8 mouse cellular contexts compared by ENCODE assay signal in the genomic region with DNA sequence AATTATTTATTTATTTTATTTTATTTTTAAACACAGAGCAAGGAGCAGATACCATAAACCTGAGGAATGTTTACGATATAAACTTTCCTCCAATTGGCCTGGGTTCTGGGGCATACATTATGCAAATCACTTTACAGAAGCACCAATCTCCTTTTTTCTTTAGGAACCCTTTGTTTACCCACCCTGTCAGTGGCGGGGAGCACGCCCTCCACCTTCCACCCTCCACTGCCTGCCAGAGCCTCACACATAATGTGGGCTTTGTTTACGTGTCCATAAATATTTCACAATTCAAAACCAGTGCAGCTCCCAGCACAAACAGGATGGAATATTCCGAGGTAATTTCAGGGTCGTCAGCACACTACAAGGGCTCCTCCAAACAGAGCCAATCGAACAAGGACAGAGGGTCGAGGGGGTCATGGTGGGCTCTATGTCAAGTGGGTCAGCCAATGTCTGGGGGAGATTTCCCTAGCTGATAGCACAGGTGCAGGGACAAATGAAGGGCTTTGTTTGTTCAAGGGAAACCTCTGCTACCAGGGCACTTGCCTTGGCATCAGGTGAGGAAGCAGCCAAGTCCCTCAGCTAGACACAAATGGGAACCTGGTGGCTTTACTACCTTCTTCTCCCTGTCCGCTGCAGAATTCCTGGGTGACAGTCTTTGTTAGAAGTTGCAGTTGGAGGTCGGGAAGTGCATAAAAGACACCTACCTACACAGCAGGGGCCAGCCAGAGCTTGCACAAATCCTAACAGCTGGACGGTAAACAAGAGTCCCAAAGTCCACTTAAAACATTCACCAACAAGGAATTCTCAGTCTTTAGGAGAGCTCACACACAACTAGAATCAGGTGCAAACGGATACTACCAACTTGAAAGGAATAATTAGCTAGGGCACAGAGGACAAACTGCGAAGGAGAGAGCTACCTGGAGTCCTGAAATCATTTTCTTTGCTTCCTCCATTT. TPM values are rescaled to one million over a fixed set of nuclear protein-coding genes. Genes with fewer than 3 reads are reported as not detected.
A peak's percentile ranks its signal among the peaks of the same experiment; 100 is the strongest.
DNase-seq lines count a peak whose midpoint lies in the region; ATAC-seq and TF ChIP-seq lines count a peak whose summit lies in the region.

No protein-coding gene starts in this region.

- no peak for TF ChIP-seq CTCF in stomach, postnatal 0 days (IDR thresholded peaks at IDR 0.05; ENCODE audit: low read depth)

- no peak for TF ChIP-seq EP300 in stomach, postnatal 0 days (optimal IDR thresholded peaks at IDR 0.05)

- H3K4me3 ChIP-seq in midbrain, embryonic 10.5 days, result peak overlapping the region; percentile 30; the same call in 1 of the 2 replicates
- no peak overlapping the region for H3K4me3 ChIP-seq in midbrain, embryonic 16.5 days (ENCODE audit: low read depth, low read length)
- H3K4me3 ChIP-seq in hindbrain, embryonic 13.5 days, result no peak overlapping the region
- no peak overlapping the region for H3K4me3 ChIP-seq in limb, embryonic 12.5 days (replicated peaks)
- H3K4me3 ChIP-seq in stomach, postnatal 0 days (ENCODE audit: low read depth, low read length), result peak overlapping the region; percentile 33

- H3K27me3 ChIP-seq in midbrain, embryonic 10.5 days (ENCODE audit: low read depth, poor library complexity, severe bottlenecking), result peaks cover 22% of the 10 kb centered on the region
- H3K27me3 ChIP-seq in midbrain, embryonic 16.5 days (ENCODE audit: control insufficient read depth, insufficient read depth, low read depth, low read length), result no peaks in the 10 kb centered on the region
- no peaks in the 10 kb centered on the region for H3K27me3 ChIP-seq in hindbrain, embryonic 13.5 days
- no peaks in the 10 kb centered on the region for H3K27me3 ChIP-seq in limb, embryonic 12.5 days
- H3K27me3 ChIP-seq in stomach, postnatal 0 days (ENCODE audit: control insufficient read depth, insufficient read depth, low read length), result no peaks in the 10 kb centered on the region

- H3K9ac ChIP-seq in midbrain, embryonic 16.5 days (ENCODE audit: low read depth, low read length), result no peak overlapping the region
- H3K9ac ChIP-seq in hindbrain, embryonic 13.5 days, result 0 out of 2 replicates have a peak overlapping the region, but pooled peaks have one; percentile 5
- H3K9ac ChIP-seq in limb, embryonic 12.5 days (replicated peaks), result no peak overlapping the region; the same call in 1 of the 2 replicates
- peak overlapping the region; percentile 38 for H3K9ac ChIP-seq in stomach, postnatal 0 days (ENCODE audit: low read length)

- intact Hi-C loops in left cerebral cortex, postnatal 36 days (cut with DNase I), result no loop called here

- H3K9me3 ChIP-seq in midbrain, embryonic 10.5 days (replicated peaks), result no peaks in the 10 kb centered on the region
- no peaks in the 10 kb centered on the region for H3K9me3 ChIP-seq in midbrain, embryonic 16.5 days (replicated peaks; ENCODE audit: control insufficient read depth, low read length, poor library complexity, severe bottlenecking)
- no peaks in the 10 kb centered on the region for H3K9me3 ChIP-seq in hindbrain, embryonic 13.5 days
- H3K9me3 ChIP-seq in limb, embryonic 12.5 days, result no peaks in the 10 kb centered on the region
- no peaks in the 10 kb centered on the region for H3K9me3 ChIP-seq in stomach, postnatal 0 days (ENCODE audit: control insufficient read depth, low read length)

- H3K36me3 ChIP-seq in midbrain, embryonic 10.5 days, result peaks cover 18% of the 10 kb centered on the region
- H3K36me3 ChIP-seq in midbrain, embryonic 16.5 days (ENCODE audit: control insufficient read depth, insufficient read depth, low read length), result peaks cover 8% of the 10 kb centered on the region
- H3K36me3 ChIP-seq in hindbrain, embryonic 13.5 days, result peaks cover 53% of the 10 kb centered on the region
- peaks cover 49% of the 10 kb centered on the region for H3K36me3 ChIP-seq in limb, embryonic 12.5 days
- no peaks in the 10 kb centered on the region; the same call in 1 of the 2 replicates for H3K36me3 ChIP-seq in stomach, postnatal 0 days (ENCODE audit: control insufficient read depth, insufficient read depth, low read length)

- H3K4me1 ChIP-seq in midbrain, embryonic 10.5 days, result peaks cover 46% of the 10 kb centered on the region
- H3K4me1 ChIP-seq in midbrain, embryonic 16.5 days (ENCODE audit: control insufficient read depth, insufficient read depth, low read length), result peaks cover 12% of the 10 kb centered on the region
- H3K4me1 ChIP-seq in hindbrain, embryonic 13.5 days (replicated peaks), result peaks cover 29% of the 10 kb centered on the region
- H3K4me1 ChIP-seq in limb, embryonic 12.5 days (replicated peaks), result peaks cover 14% of the 10 kb centered on the region
- no peaks in the 10 kb centered on the region for H3K4me1 ChIP-seq in stomach, postnatal 0 days (replicated peaks; ENCODE audit: control insufficient read depth, insufficient read depth)

- ATAC-seq in midbrain, embryonic 16.5 days, result no peak
- ATAC-seq in hindbrain, embryonic 13.5 days (ENCODE audit: low FRiP score), result no peak
- ATAC-seq in limb, embryonic 12.5 days (ENCODE audit: insufficient number of reproducible peaks, insufficient read depth, low FRiP score, low TSS enrichment, low read depth), result peak; percentile 60
- peak; percentile 84 for ATAC-seq in stomach, postnatal 0 days (ENCODE audit: low FRiP score, low TSS enrichment)

- H3K27ac ChIP-seq in midbrain, embryonic 10.5 days (replicated peaks), result peak overlapping the region; percentile 74
- H3K27ac ChIP-seq in midbrain, embryonic 16.5 days (ENCODE audit: low read length), result no peak overlapping the region
- peak overlapping the region; percentile 44 for H3K27ac ChIP-seq in hindbrain, embryonic 13.5 days
- peak overlapping the region; percentile 81 for H3K27ac ChIP-seq in limb, embryonic 12.5 days
- H3K27ac ChIP-seq in stomach, postnatal 0 days (replicated peaks), result peak overlapping the region; percentile 83

- H3K4me2 ChIP-seq in midbrain, embryonic 16.5 days (ENCODE audit: low read length), result no peak overlapping the region
- H3K4me2 ChIP-seq in hindbrain, embryonic 13.5 days, result 0 out of 2 replicates have a peak overlapping the region, but pooled peaks have one; percentile 6
- peak overlapping the region; percentile 20; the same call in 1 of the 2 replicates for H3K4me2 ChIP-seq in limb, embryonic 12.5 days
- H3K4me2 ChIP-seq in stomach, postnatal 0 days (replicated peaks; ENCODE audit: low read depth), result peak overlapping the region; percentile 39; the same call in 1 of the 2 replicates

- peak; percentile 31 for DNase-seq in midbrain, embryonic 10.5 days (ENCODE audit: low spot score)
- peak; percentile 73 for DNase-seq in stomach, postnatal 0 days (ENCODE audit: low spot score)
- DNase-seq in thymus, adult 18-20 months, result no peak
- no peak for DNase-seq in left cerebral cortex, postnatal 36 days (ENCODE audit: low spot score in 2 of 2)
- DNase-seq in layer of hippocampus, postnatal 10 days (ENCODE audit: low spot score in 2 of 2), result no peak

- 19% methylated on average over 13 of the region's 13 CpGs for WGBS in midbrain, embryonic 10.5 days
- whole genome bisulfite sequencing in midbrain, embryonic 16.5 days, result 15% methylated on average over 13 of the region's 13 CpGs
- WGBS in hindbrain, embryonic 13.5 days, result 14% methylated on average over 13 of the region's 13 CpGs
- 35% methylated on average over 13 of the region's 13 CpGs for WGBS in limb, embryonic 12.5 days
- 38% methylated on average over 13 of the region's 13 CpGs for WGBS in stomach, postnatal 0 days

RNA-seq across cellular contexts. Expression of gene Dlat, which starts 33.3 kb away (rescaled TPM):
- polyA plus RNA-seq in midbrain, embryonic 10.5 days (2016; fragmentation: Nextera tagmentation; extraction: Ambion mirVana), result 57.5 and 58.6 TPM in 2 replicates
- polyA plus RNA-seq in midbrain, embryonic 16.5 days (2015; fragmentation: Nextera tagmentation; extraction: Ambion mirVana), result 47.0 and 54.3 TPM in 2 replicates
- polyA plus RNA-seq in hindbrain, embryonic 13.5 days (2015; fragmentation: Nextera tagmentation; extraction: Ambion mirVana), result 45.0 and 46.3 TPM in 2 replicates
- polyA plus RNA-seq in limb, embryonic 12.5 days (2016; fragmentation: Nextera tagmentation; extraction: Ambion mirVana), result 49.5 and 49.8 TPM in 2 replicates
- polyA plus RNA-seq in stomach, postnatal 0 days (2015; fragmentation: Nextera tagmentation; extraction: Ambion mirVana), result 36.7 and 45.2 TPM in 2 replicates
- 100 to 1,000 TPM; 116 to 117 TPM for total RNA-seq in left cerebral cortex, postnatal 36 days (2021)
- 100 to 1,000 TPM; 128 to 140 TPM for total RNA-seq in layer of hippocampus, postnatal 10 days (2021)

RNA-seq across cellular contexts. Expression of gene Dixdc1, which starts 46.4 kb away (rescaled TPM):
- polyA plus RNA-seq in midbrain, embryonic 10.5 days (2016; fragmentation: Nextera tagmentation; extraction: Ambion mirVana), result 20.6 and 21.8 TPM in 2 replicates
- 37.8 and 41.0 TPM in 2 replicates for polyA plus RNA-seq in midbrain, embryonic 16.5 days (2015; fragmentation: Nextera tagmentation; extraction: Ambion mirVana)
- 35.0 and 36.4 TPM in 2 replicates for polyA plus RNA-seq in hindbrain, embryonic 13.5 days (2015; fragmentation: Nextera tagmentation; extraction: Ambion mirVana)
- 29.5 and 30.4 TPM in 2 replicates for polyA plus RNA-seq in limb, embryonic 12.5 days (2016; fragmentation: Nextera tagmentation; extraction: Ambion mirVana)
- polyA plus RNA-seq in stomach, postnatal 0 days (2015; fragmentation: Nextera tagmentation; extraction: Ambion mirVana), result 6.6 and 6.9 TPM in 2 replicates
- 10 to 100 TPM; 79.6 to 82.8 TPM for total RNA-seq in left cerebral cortex, postnatal 36 days (2021)
- 10 to 100 TPM; 65.0 to 66.6 TPM for total RNA-seq in layer of hippocampus, postnatal 10 days (2021)

RNA-seq across cellular contexts. Expression of gene 2310030G06Rik, which starts 53.4 kb away (rescaled TPM):
- polyA plus RNA-seq in midbrain, embryonic 10.5 days (2016; fragmentation: Nextera tagmentation; extraction: Ambion mirVana), result 1.4 TPM in 2 replicates
- polyA plus RNA-seq in midbrain, embryonic 16.5 days (2015; fragmentation: Nextera tagmentation; extraction: Ambion mirVana), result 1.2 and 2.5 TPM in 2 replicates
- polyA plus RNA-seq in hindbrain, embryonic 13.5 days (2015; fragmentation: Nextera tagmentation; extraction: Ambion mirVana), result 1.1 and 1.9 TPM in 2 replicates
- 2.2 and 3.5 TPM in 2 replicates for polyA plus RNA-seq in limb, embryonic 12.5 days (2016; fragmentation: Nextera tagmentation; extraction: Ambion mirVana)
- polyA plus RNA-seq in stomach, postnatal 0 days (2015; fragmentation: Nextera tagmentation; extraction: Ambion mirVana), result 22.3 and 22.4 TPM in 2 replicates
- total RNA-seq in left cerebral cortex, postnatal 36 days (2021), result 1 to 10 TPM; 2.4 to 3.2 TPM
- total RNA-seq in layer of hippocampus, postnatal 10 days (2021), result 1 to 10 TPM; 1.3 to 1.8 TPM

RNA-seq across cellular contexts. Expression of gene Cryab, which starts 58.2 kb away (rescaled TPM):
- 3.6 and 5.9 TPM in 2 replicates for polyA plus RNA-seq in midbrain, embryonic 10.5 days (2016; fragmentation: Nextera tagmentation; extraction: Ambion mirVana)
- polyA plus RNA-seq in midbrain, embryonic 16.5 days (2015; fragmentation: Nextera tagmentation; extraction: Ambion mirVana), result 8.1 and 9.1 TPM in 2 replicates
- polyA plus RNA-seq in hindbrain, embryonic 13.5 days (2015; fragmentation: Nextera tagmentation; extraction: Ambion mirVana), result 10.7 and 11.3 TPM in 2 replicates
- polyA plus RNA-seq in limb, embryonic 12.5 days (2016; fragmentation: Nextera tagmentation; extraction: Ambion mirVana), result 28.0 and 31.2 TPM in 2 replicates
- polyA plus RNA-seq in stomach, postnatal 0 days (2015; fragmentation: Nextera tagmentation; extraction: Ambion mirVana), result 147 and 174 TPM in 2 replicates
- total RNA-seq in left cerebral cortex, postnatal 36 days (2021), result 100 to 1,000 TPM; 151 to 182 TPM
- 10 to 100 TPM; 43.1 to 44.7 TPM for total RNA-seq in layer of hippocampus, postnatal 10 days (2021)

RNA-seq across cellular contexts. Expression of gene Hspb2, which starts 59.3 kb away (rescaled TPM):
- 0.33 and 0.60 TPM in 2 replicates for polyA plus RNA-seq in midbrain, embryonic 10.5 days (2016; fragmentation: Nextera tagmentation; extraction: Ambion mirVana)
- 0.84 and 0.91 TPM in 2 replicates for polyA plus RNA-seq in midbrain, embryonic 16.5 days (2015; fragmentation: Nextera tagmentation; extraction: Ambion mirVana)
- 1.3 and 1.7 TPM in 2 replicates for polyA plus RNA-seq in hindbrain, embryonic 13.5 days (2015; fragmentation: Nextera tagmentation; extraction: Ambion mirVana)
- polyA plus RNA-seq in limb, embryonic 12.5 days (2016; fragmentation: Nextera tagmentation; extraction: Ambion mirVana), result 13.3 and 19.2 TPM in 2 replicates
- polyA plus RNA-seq in stomach, postnatal 0 days (2015; fragmentation: Nextera tagmentation; extraction: Ambion mirVana), result 21.6 and 23.4 TPM in 2 replicates
- total RNA-seq in left cerebral cortex, postnatal 36 days (2021), result 1 to 10 TPM; 1.2 to 2.4 TPM
- total RNA-seq in layer of hippocampus, postnatal 10 days (2021), result 1 to 10 TPM in 1 of 2 experiments, under 1 TPM in 1; 0.85 to 1.1 TPM

Comparison
In these comparisons a context has a peak if more than half of its experiments do, and no peak if none do; other contexts are left out.
1. H3K4me3 ChIP-seq: peak in midbrain, embryonic 10.5 days (single experiment) and stomach, postnatal 0 days (single experiment); none in midbrain, embryonic 16.5 days (single experiment), hindbrain, embryonic 13.5 days (single experiment) and limb, embryonic 12.5 days (single experiment).
2. DNase-seq: peak in midbrain, embryonic 10.5 days (single experiment) and stomach, postnatal 0 days (single experiment); none in thymus, adult 18-20 months (0 of 2), left cerebral cortex, postnatal 36 days (0 of 2) and layer of hippocampus, postnatal 10 days (0 of 2).
3. ATAC-seq: peak in limb, embryonic 12.5 days (single experiment) and stomach, postnatal 0 days (single experiment); none in midbrain, embryonic 16.5 days (single experiment) and hindbrain, embryonic 13.5 days (single experiment).
4. H3K9ac ChIP-seq: peak in hindbrain, embryonic 13.5 days (single experiment) and stomach, postnatal 0 days (single experiment); none in midbrain, embryonic 16.5 days (single experiment) and limb, embryonic 12.5 days (single experiment).